Mouse (Mus musculus) CH12.LX (cell line): ENCODE results near the gene Clic5. TPM values are rescaled to one million over a fixed set of nuclear protein-coding genes. Genes with fewer than 3 reads are reported as not detected.
"Not testable (repeated sequence)": the region's sequence is repeated elsewhere in the genome, so short reads cannot be mapped to it uniquely, and the experiment has no call there.

Experiments
- DNase-seq: peaks from one replicate; pipeline ENCODE4 v3.0.0-alpha.2; 2013; ENCODE audit errors: extremely low read depth
- H3K27ac ChIP-seq: 2 replicates; pipeline ENCODE4 v1.5.1; 2012; ENCODE audit warnings: low read depth, mild to moderate bottlenecking, control low read depth, moderate library complexity; ENCODE audit not compliant: insufficient read depth
- H3K27me3 ChIP-seq: replicated peaks from 2 replicates; pipeline ENCODE3; 2012; ENCODE audit warnings: inconsistent platforms
- H3K36me3 ChIP-seq, 2 experiments: replicated peaks in 1 of 2; 2 replicates each; pipeline versions ENCODE3 to v1.6.1; 2012; ENCODE audit warnings: inconsistent platforms in 1 of 2, low read length in 1 of 2, mild to moderate bottlenecking in 1 of 2, mixed read lengths in 1 of 2, moderate library complexity in 1 of 2; ENCODE audit not compliant: control insufficient read depth in 1 of 2, insufficient read depth in 1 of 2
- H3K4me1 ChIP-seq, 2 experiments: 2 replicates each; pipeline ENCODE4 v1.6.1; 2012; ENCODE audit warnings: inconsistent platforms in 1 of 2, moderate library complexity in 1 of 2; ENCODE audit not compliant: insufficient read depth in 2 of 2, control insufficient read depth in 1 of 2
- H3K4me2 ChIP-seq: 2 replicates; pipeline ENCODE4 v1.6.1; 2012; ENCODE audit warnings: low read depth, mild to moderate bottlenecking, control low read depth; ENCODE audit not compliant: poor library complexity, insufficient read depth, severe bottlenecking
- H3K4me3 ChIP-seq, 3 experiments: fragments of 150-350 bp in 1 of 3; sonication (generic) in 1 of 3; replicated peaks in 1 of 3; 2 replicates each; pipeline versions ENCODE3 to v1.5.1; 2011 to 2012; ENCODE audit warnings: low read depth in 2 of 3, low read length in 2 of 3, mild to moderate bottlenecking in 2 of 3, moderate library complexity in 2 of 3, control low read depth in 1 of 3, improper control_type of control experiment in 1 of 3, inconsistent platforms in 1 of 3, mixed read lengths in 1 of 3; ENCODE audit not compliant: poor library complexity in 1 of 3
- H3K79me2 ChIP-seq: replicated peaks from 2 replicates; pipeline ENCODE4 v1.6.1; 2012; ENCODE audit warnings: mild to moderate bottlenecking, moderate library complexity; ENCODE audit not compliant: control insufficient read depth, poor library complexity, insufficient read depth, severe bottlenecking; ENCODE audit errors: extremely low read depth
- H3K9ac ChIP-seq: 2 replicates; pipeline ENCODE4 v1.6.1; 2012; ENCODE audit warnings: low read depth, mild to moderate bottlenecking, control low read depth, moderate library complexity; ENCODE audit not compliant: insufficient read depth
- H3K9me3 ChIP-seq: replicated peaks from 2 replicates; pipeline ENCODE3; 2012; ENCODE audit warnings: low read length, inconsistent platforms, mixed read lengths
- CHD1 ChIP-seq: IDR thresholded peaks from 2 replicates; pipeline ENCODE4 v1.6.1; 2012; ENCODE audit warnings: low read depth, low read length, improper control_type of control experiment, inconsistent platforms
- ELF1 ChIP-seq: IDR thresholded peaks from 2 replicates; pipeline ENCODE4 v1.6.1; 2014; ENCODE audit warnings: low read depth, mild to moderate bottlenecking, inconsistent platforms, low read length, improper control_type of control experiment
- ETS1 ChIP-seq: conservative IDR thresholded peaks from 2 replicates; pipeline ENCODE4 v1.6.1; 2012; ENCODE audit warnings: low read depth, mild to moderate bottlenecking, inconsistent platforms, low read length, improper control_type of control experiment, moderate library complexity
- IRF4 ChIP-seq: IDR thresholded peaks from 2 replicates; pipeline ENCODE4 v1.6.1; 2014; ENCODE audit warnings: low read depth, mild to moderate bottlenecking, inconsistent platforms, low read length, improper control_type of control experiment
- MAFK ChIP-seq: IDR thresholded peaks from 2 replicates; pipeline ENCODE4 v1.6.1; 2011; ENCODE audit warnings: low read length, improper control_type of control experiment; ENCODE audit not compliant: insufficient replicate concordance
- MEF2A ChIP-seq: IDR thresholded peaks from 2 replicates; pipeline ENCODE4 v1.6.1; 2014; ENCODE audit warnings: low read depth, mild to moderate bottlenecking, inconsistent platforms, low read length, improper control_type of control experiment, borderline replicate concordance
- NRF1 ChIP-seq: IDR thresholded peaks from 2 replicates; pipeline ENCODE4 v1.6.1; 2014; ENCODE audit warnings: low read depth, mild to moderate bottlenecking, inconsistent platforms, low read length, improper control_type of control experiment, moderate library complexity
- RCOR1 ChIP-seq: conservative IDR thresholded peaks from 2 replicates; pipeline ENCODE4 v1.6.1; 2012; ENCODE audit warnings: low read depth, mild to moderate bottlenecking, inconsistent platforms, low read length, improper control_type of control experiment
- SMC3 ChIP-seq: IDR thresholded peaks from 2 replicates; pipeline ENCODE4 v1.6.1; 2011; ENCODE audit warnings: low read depth, low read length, improper control_type of control experiment
- TBP ChIP-seq: conservative IDR thresholded peaks from 2 replicates; pipeline ENCODE4 v1.6.1; 2011; ENCODE audit warnings: low read depth, low read length, improper control_type of control experiment
- USF1 ChIP-seq: IDR thresholded peaks from 2 replicates; pipeline ENCODE4 v1.6.1; 2014; ENCODE audit warnings: low read depth, mild to moderate bottlenecking, inconsistent platforms, low read length, improper control_type of control experiment
- USF2 ChIP-seq: conservative IDR thresholded peaks from 2 replicates; pipeline ENCODE4 v1.6.1; 2011; ENCODE audit warnings: low read depth, low read length, improper control_type of control experiment
- ZC3H11A ChIP-seq: IDR thresholded peaks from 2 replicates; pipeline ENCODE4 v1.6.1; 2012; ENCODE audit warnings: low read depth, mild to moderate bottlenecking, inconsistent platforms, low read length, improper control_type of control experiment
- ZMIZ1 ChIP-seq: IDR thresholded peaks from 2 replicates; pipeline ENCODE4 v1.6.1; 2012; ENCODE audit warnings: low read depth, mild to moderate bottlenecking, inconsistent platforms, low read length, improper control_type of control experiment
- ZNF384 ChIP-seq: IDR thresholded peaks from 2 replicates; pipeline ENCODE4 v1.6.1; 2012; ENCODE audit warnings: low read depth, low read length, improper control_type of control experiment, inconsistent platforms
- dilution Hi-C: fragments of 300-500 bp; cut with MboI; formaldehyde crosslinking; loops from 2 replicates; pipeline ENCODE4 v1.14.3; 2020; ENCODE audit warnings: low sequenced_read_pairs; ENCODE audit not compliant: extremely low pct_unique_long_range_greater_than_20kb, extremely low pct_ligation_motif_present
- in situ Hi-C: fragments of 300-500 bp; cut with MboI; formaldehyde crosslinking; loops from 3 replicates; pipeline ENCODE4 v1.14.3; 2019; ENCODE audit warnings: low sequenced_read_pairs, low pct_ligation_motif_present, low pct_unique_long_range_greater_than_20kb, mixed read lengths
- polyA plus RNA-seq: library from polyadenylated mRNA; unstranded; fragments of >175 nt; gene quantifications from 2 replicates; pipeline ENCODE4 v1.2.1, GENCODE M21; 2012; ENCODE audit warnings: low read depth; ENCODE audit not compliant: insufficient read length
- total RNA-seq, 2 experiments: library from RNA; depleted of rRNA; stranded (reverse); fragments of 300-350 nt in 1 of 2; fragments of >200 nt in 1 of 2; gene quantifications; 2 replicates each; pipeline ENCODE4 v1.2.3; 2012 to 2014

Clic5 gene
- total and polyA plus RNA-seq, 3 experiments, result not detected

DNA sequence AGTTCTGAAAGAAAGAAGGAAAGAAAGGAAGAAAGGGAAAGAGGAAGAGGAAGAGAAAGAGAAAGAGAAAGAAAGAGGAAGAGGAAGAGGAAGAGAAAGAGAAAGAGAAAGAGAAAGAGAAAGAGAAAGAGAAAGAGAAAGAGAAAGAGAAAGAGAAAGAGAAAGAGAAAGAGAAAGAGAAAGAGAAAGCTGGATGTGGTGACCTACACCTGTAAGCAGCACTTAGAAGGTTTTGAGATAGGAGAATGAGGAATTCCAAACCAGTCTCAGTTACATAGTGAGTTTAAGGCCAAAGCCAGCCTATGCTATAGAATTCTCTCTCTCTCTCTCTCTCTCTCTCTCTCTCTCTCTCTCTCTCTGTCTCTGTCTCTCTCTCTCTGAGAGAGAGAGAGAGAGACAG lies 847 bp upstream of the Clic5 start:
- H3K4me1 ChIP-seq, in situ Hi-C loops, H3K9me3 ChIP-seq, DNase-seq, H3K9ac ChIP-seq, H3K36me3 ChIP-seq, H3K4me3 ChIP-seq, H3K27ac ChIP-seq, dilution Hi-C loops, H3K79me2 ChIP-seq: not testable (repeated sequence)
- Histone ChIP-seq H3K27me3 (peaks cover 41% of the 10 kb centered on the region), H3K4me2 (peak overlapping the region; percentile 97)
- TF ChIP-seq ETS1, result peak; percentile 93
- TF ChIP-seq IRF4, result 0 out of 2 replicates have a peak, but pooled peaks have one; percentile 12

DNA sequence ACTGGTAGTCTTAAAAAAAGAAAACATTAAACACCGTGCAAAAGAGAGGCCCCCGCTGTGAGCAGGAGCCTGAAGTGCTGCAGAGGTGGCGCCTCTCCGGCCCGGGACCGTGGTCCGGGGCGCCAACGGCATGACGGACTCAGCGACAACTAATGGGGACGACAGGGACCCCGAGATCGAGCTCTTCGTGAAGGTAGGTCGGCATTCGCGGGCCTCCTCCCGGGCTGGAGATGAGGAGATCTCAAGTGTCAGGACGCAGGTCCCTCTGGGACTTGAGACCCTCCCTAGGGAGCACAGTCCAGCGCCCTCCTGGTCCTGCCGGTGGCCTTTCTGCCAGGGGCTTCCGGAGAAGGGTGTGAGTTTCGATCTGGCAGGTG lies 373 bp downstream of the Clic5 start:
- Histone ChIP-seq H3K4me1 (peaks cover 0 to 7% of the 10 kb centered on the region in 2 experiments; a peak in 2 of 4 replicates), H3K79me2 (no peaks in the 10 kb centered on the region), H3K4me3 (peak overlapping the region in 1 of 3 experiments; percentile 37), H3K9me3 (peaks cover 8% of the 10 kb centered on the region), H3K9ac (0 out of 2 replicates have a peak overlapping the region, but pooled peaks have one; percentile 9), H3K27me3 (peaks cover 50% of the 10 kb centered on the region), H3K27ac (no peak overlapping the region), H3K4me2 (peak overlapping the region; percentile 97), H3K36me3 (no peaks in the 10 kb centered on the region)
- TF ChIP-seq TBP (no peak), IRF4 (no peak), USF2 (no peak), NRF1 (no peak), MEF2A (0 out of 2 replicates have a peak, but pooled peaks have one; percentile 0)
- in situ Hi-C loops, result no loop called here
- no peak for DNase-seq
- dilution Hi-C loops, result no loop called here

DNA sequence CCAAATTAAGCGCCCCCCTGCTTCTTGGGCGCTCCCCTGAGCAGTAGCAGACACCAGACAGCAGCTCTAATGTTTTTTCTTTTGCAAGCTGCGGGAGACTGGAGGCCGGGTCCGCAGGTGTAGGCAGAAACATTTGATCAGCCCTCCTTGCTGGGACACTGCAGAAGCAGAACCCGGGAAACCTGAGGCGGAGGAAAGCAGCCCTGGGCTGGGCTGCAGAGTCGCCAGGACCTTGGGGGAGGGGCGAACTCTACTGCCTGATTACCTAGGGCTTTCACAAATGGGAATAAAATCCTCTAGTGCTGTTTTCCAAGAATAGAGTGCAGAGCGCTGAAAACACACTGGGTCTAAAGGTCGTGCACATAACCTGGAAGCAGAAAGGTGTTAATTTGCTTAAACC lies 1.3 kb downstream of the Clic5 start:
- dilution Hi-C loops (no loop called here), in situ Hi-C loops (no loop called here)
- H3K27ac ChIP-seq, result no peak overlapping the region
- H3K27me3 ChIP-seq, result peaks cover 53% of the 10 kb centered on the region
- H3K79me2 ChIP-seq, result no peaks in the 10 kb centered on the region
- H3K9me3 ChIP-seq, result peaks cover 8% of the 10 kb centered on the region
- H3K4me2 ChIP-seq, result peak overlapping the region; percentile 71
- H3K4me3 ChIP-seq, result no peak overlapping the region
- TF ChIP-seq ZC3H11A (no peak), ZMIZ1 (no peak), ZNF384 (no peak), CHD1 (no peak), RCOR1 (no peak), MAFK (no peak), USF1 (no peak), ELF1 (no peak), SMC3 (no peak)
- H3K4me1 ChIP-seq, result peaks cover 0 to 7% of the 10 kb centered on the region in 2 experiments; a peak in 2 of 4 replicates
- H3K9ac ChIP-seq, result no peak overlapping the region
- no peaks in the 10 kb centered on the region for H3K36me3 ChIP-seq
- DNase-seq, result no peak
